Mouse (Mus musculus): ENCODE measurements around the gene Glt8d1. TPM values are rescaled to one million over a fixed set of nuclear protein-coding genes. Genes with fewer than 3 reads are reported as not detected.

The Glt8d1 gene
- polyA plus RNA-seq, 1 experiment from 2014 or later: 64.9 TPM

- Histone ChIP-seq H3K27ac (ENCODE audit: low read depth, low read length) (no peak overlapping the region), H3K9ac (replicated peaks; ENCODE audit: low read depth, low read length) (no peak overlapping the region), H3K4me3 (ENCODE audit: low read depth, low read length) (no peak overlapping the region), H3K4me2 (ENCODE audit: low read depth, low read length) (no peak overlapping the region), H3K9me3 (ENCODE audit: control insufficient read depth, low read length) (no peaks in the 10 kb centered on the region), H3K27me3 (ENCODE audit: control insufficient read depth, insufficient read depth, low read length) (no peaks in the 10 kb centered on the region), H3K36me3 (ENCODE audit: control insufficient read depth, insufficient read depth, low read length) (peaks cover 41% of the 10 kb centered on the region), H3K4me1 (ENCODE audit: control insufficient read depth, insufficient read depth, low read length) (peaks cover 4% of the 10 kb centered on the region; the same call in 1 of the 2 replicates)
- WGBS: 74% methylated on average over 3 of the region's 3 CpGs
- no peak for ATAC-seq (ENCODE audit: low read depth)
Observed at GRCm38 (mm10) chr14:31025785-31026184, 24.6 kb downstream of the Glt8d1 start.

GRCm38 (mm10) chr14:31045296-31045695, 44.1 kb downstream of the Glt8d1 start:
- ATAC-seq (ENCODE audit: low read depth): no peak
- WGBS: 91% methylated on average over 5 of the region's 5 CpGs

GRCm38 (mm10) chr14:31045817-31046216, 44.6 kb downstream of the Glt8d1 start:
- Histone ChIP-seq H3K9me3 (ENCODE audit: control insufficient read depth, low read length) (no peaks in the 10 kb centered on the region), H3K27ac (ENCODE audit: low read depth, low read length) (no peak overlapping the region), H3K36me3 (ENCODE audit: control insufficient read depth, insufficient read depth, low read length) (peaks cover 56% of the 10 kb centered on the region), H3K27me3 (ENCODE audit: control insufficient read depth, insufficient read depth, low read length) (no peaks in the 10 kb centered on the region), H3K4me1 (ENCODE audit: control insufficient read depth, insufficient read depth, low read length) (no peaks in the 10 kb centered on the region), H3K4me3 (ENCODE audit: low read depth, low read length) (no peak overlapping the region), H3K4me2 (ENCODE audit: low read depth, low read length) (no peak overlapping the region), H3K9ac (replicated peaks; ENCODE audit: low read depth, low read length) (no peak overlapping the region)
- ATAC-seq (ENCODE audit: low read depth): no peak
- WGBS: 100% methylated on average over 1 of the region's 1 CpGs

More at GRCm38 (mm10) chr14:31045296-31045695, 44.1 kb downstream of the Glt8d1 start:
- Histone ChIP-seq H3K4me3 (ENCODE audit: low read depth, low read length) (no peak overlapping the region), H3K27ac (ENCODE audit: low read depth, low read length) (no peak overlapping the region), H3K9ac (replicated peaks; ENCODE audit: low read depth, low read length) (no peak overlapping the region), H3K27me3 (ENCODE audit: control insufficient read depth, insufficient read depth, low read length) (no peaks in the 10 kb centered on the region), H3K4me1 (ENCODE audit: control insufficient read depth, insufficient read depth, low read length) (no peaks in the 10 kb centered on the region), H3K36me3 (ENCODE audit: control insufficient read depth, insufficient read depth, low read length) (peaks cover 50% of the 10 kb centered on the region), H3K9me3 (ENCODE audit: control insufficient read depth, low read length) (no peaks in the 10 kb centered on the region), H3K4me2 (ENCODE audit: low read depth, low read length) (no peak overlapping the region)

Other genes with a start within 250 kb of the Glt8d1 start
- gene Tmem110, start 175.8 kb upstream of the Glt8d1 start, polyA plus RNA-seq (2014; fragmentation: Nextera tagmentation; extraction: Ambion mirVana): 19.3 and 30.7 TPM in 2 replicates
- gene Mustn1, start 122.2 kb upstream of the Glt8d1 start, polyA plus RNA-seq (2014; fragmentation: Nextera tagmentation; extraction: Ambion mirVana): 1.0 and 1.8 TPM in 2 replicates
- gene Itih4, start 114.9 kb upstream of the Glt8d1 start, polyA plus RNA-seq (2014; fragmentation: Nextera tagmentation; extraction: Ambion mirVana): 0.36 TPM in 1 of 2 replicates, not detected in the other
- gene Itih3, start 77.6 kb upstream of the Glt8d1 start, polyA plus RNA-seq (2014; fragmentation: Nextera tagmentation; extraction: Ambion mirVana): 1.2 and 1.3 TPM in 2 replicates
- not detected in 2 replicates for gene Itih1, start 58.1 kb upstream of the Glt8d1 start, polyA plus RNA-seq (2014; fragmentation: Nextera tagmentation; extraction: Ambion mirVana)
- gene Nek4, start 50.0 kb upstream of the Glt8d1 start, polyA plus RNA-seq (2014; fragmentation: Nextera tagmentation; extraction: Ambion mirVana): 15.7 and 17.0 TPM in 2 replicates
- gene Spcs1, start 272 bp downstream of the Glt8d1 start, polyA plus RNA-seq (2014; fragmentation: Nextera tagmentation; extraction: Ambion mirVana): 336 TPM in 2 replicates
- gene Pbrm1, start 17.7 kb downstream of the Glt8d1 start, polyA plus RNA-seq (2014; fragmentation: Nextera tagmentation; extraction: Ambion mirVana): 94.3 and 104 TPM in 2 replicates
- gene Gnl3, start 17.8 kb downstream of the Glt8d1 start, polyA plus RNA-seq (2014; fragmentation: Nextera tagmentation; extraction: Ambion mirVana): 53.3 and 58.1 TPM in 2 replicates
- 69.3 and 74.1 TPM in 2 replicates for gene Smim4, start 127.6 kb downstream of the Glt8d1 start, polyA plus RNA-seq (2014; fragmentation: Nextera tagmentation; extraction: Ambion mirVana)
- gene Nt5dc2, start 129.7 kb downstream of the Glt8d1 start, polyA plus RNA-seq (2014; fragmentation: Nextera tagmentation; extraction: Ambion mirVana): 219 and 241 TPM in 2 replicates
- 7.0 and 28.7 TPM in 2 replicates for gene Stab1, start 167.2 kb downstream of the Glt8d1 start, polyA plus RNA-seq (2014; fragmentation: Nextera tagmentation; extraction: Ambion mirVana)
- 4.1 and 5.5 TPM in 2 replicates for gene Tnnc1, start 206.9 kb downstream of the Glt8d1 start, polyA plus RNA-seq (2014; fragmentation: Nextera tagmentation; extraction: Ambion mirVana)
- 282 and 335 TPM in 2 replicates for gene Nisch, start 215.5 kb downstream of the Glt8d1 start, polyA plus RNA-seq (2014; fragmentation: Nextera tagmentation; extraction: Ambion mirVana)
- 0.13 and 0.21 TPM in 2 replicates for gene Sema3g, start 216.5 kb downstream of the Glt8d1 start, polyA plus RNA-seq (2014; fragmentation: Nextera tagmentation; extraction: Ambion mirVana)
- 11.8 TPM in 2 replicates for gene Phf7, start 249.9 kb downstream of the Glt8d1 start, polyA plus RNA-seq (2014; fragmentation: Nextera tagmentation; extraction: Ambion mirVana)

Data from neural tube, embryonic 14.5 days (tissue).